Mouse (Mus musculus) left cerebral cortex, postnatal 25 days (tissue): ENCODE measurements around the gene Gm17693. TPM values are rescaled to one million over a fixed set of nuclear protein-coding genes. Genes with fewer than 3 reads are reported as not detected.
"Not testable (repeated sequence)": the region's sequence is repeated elsewhere in the genome, so short reads cannot be mapped to it uniquely, and the experiment has no call there.

Experiments
- DNase-seq, 2 experiments: peaks; one replicate each; pipeline ENCODE4 v3.0.0; 2022; ENCODE audit warnings: low spot score in 2 of 2, mixed read lengths in 1 of 2
- intact Hi-C: fragments of 180-260 bp; cut with DNase I; formaldehyde crosslinking; loops from one replicate; pipeline ENCODE4 v1.15.1; 2025
- total RNA-seq, 2 experiments: library from RNA; stranded (reverse); gene quantifications; 2 replicates each; pipeline ENCODE4 v1.2.3; 2021

Gene Gm17693
- total RNA-seq, result not detected

DNA sequence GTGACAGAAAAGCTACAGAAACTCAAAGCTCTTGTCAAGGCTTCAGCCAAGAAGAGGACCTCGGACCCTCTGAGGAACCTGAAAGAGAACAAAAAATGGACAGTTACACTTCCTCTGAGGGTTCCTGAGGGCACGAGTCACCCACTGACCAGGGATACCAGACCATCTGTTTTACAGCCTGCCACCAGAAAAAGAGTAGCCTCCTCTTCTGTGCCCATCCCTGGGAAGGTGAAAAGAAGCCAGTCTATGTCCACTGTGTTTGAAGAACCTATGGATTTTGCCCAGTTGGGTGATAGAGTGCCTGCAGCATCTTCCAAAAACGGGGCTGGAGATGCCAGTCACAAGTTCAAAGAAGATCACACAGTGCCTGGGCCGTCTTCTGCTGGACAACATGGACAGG lies at the start of gene Gm17693:
Gene Gm17693 (plus strand): TSS at position 301 of the 400 bp plus-strand sequence.
- DNase-seq, intact Hi-C loops: not testable (repeated sequence)
